Mouse (Mus musculus) bone marrow, adult 2 months (tissue): ENCODE measurements around the gene Sugp2.

Experiments
- CTCF ChIP-seq: fragments of 200-500 bp; IDR thresholded peaks from 2 replicates; pipeline ENCODE4 v1.5.1; 2011; ENCODE audit warnings: low read length, control low read depth; ENCODE audit not compliant: control insufficient read depth, insufficient read depth
- POLR2A ChIP-seq: fragments of 200-500 bp; IDR thresholded peaks from 2 replicates; pipeline ENCODE4 v1.6.1; 2011; ENCODE audit warnings: low read depth, mild to moderate bottlenecking, control low read depth, low read length, borderline replicate concordance; ENCODE audit not compliant: control insufficient read depth

DNA sequence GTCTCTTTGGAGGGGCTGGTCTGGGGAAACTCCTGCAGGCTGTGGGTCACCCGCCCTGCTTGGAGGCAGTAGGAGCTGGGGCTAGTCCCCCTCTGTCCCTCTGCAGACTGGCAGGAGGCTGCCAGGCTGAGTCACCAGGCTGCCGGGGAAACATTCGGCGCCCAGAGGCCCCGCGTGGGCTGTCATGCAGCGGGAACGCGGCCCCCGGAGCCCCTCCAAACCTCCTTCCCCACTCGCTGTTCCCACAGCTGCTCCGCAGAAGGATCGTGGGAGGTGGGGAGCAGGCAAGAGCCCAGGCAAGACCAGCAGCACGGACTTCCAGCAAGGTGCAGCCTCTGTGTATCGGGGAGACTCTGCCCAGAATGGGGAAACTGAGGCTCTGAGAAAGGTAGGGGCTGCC, 44.1 kb downstream of the Sugp2 start:
- no peak for TF ChIP-seq POLR2A
- TF ChIP-seq CTCF: no peak
